Mouse (Mus musculus): ENCODE results near the gene Uckl1.

The Uckl1 gene

DNA sequence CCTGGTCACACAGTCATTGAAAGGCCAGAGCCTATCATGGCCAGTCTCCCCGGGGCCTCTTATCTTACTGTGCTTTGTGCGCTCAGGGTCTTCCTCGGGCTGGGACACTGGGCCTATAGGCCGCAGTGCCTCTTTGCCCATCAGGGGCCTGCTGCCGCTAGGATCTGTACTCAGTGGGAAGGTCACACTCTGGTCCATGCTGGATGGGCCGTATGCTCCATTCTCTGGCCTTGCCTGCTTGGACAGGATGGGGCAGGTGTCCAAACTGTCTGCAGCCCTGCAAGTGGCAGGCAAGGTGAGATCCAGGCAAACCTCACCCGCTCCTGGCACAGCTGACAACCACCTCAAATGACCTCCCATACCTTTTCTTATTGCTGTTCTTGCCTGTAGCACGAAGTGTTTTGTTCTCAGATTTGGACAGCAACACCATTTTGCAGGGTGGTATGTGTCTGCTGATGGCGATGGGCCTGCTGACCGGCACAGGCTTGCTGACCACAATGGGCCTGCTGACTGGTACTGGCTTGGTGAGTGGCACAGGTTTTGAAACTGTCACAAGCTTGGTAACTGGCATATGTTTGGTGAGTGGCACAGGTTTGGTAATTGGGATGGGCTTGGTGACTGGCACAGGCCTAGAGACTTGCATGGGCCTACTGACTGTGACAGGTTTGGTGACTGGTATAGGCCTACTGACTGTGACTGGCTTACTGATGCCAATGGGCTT is 4.5 kb upstream of the Uckl1 start:
- no peak for DNase-seq

DNA sequence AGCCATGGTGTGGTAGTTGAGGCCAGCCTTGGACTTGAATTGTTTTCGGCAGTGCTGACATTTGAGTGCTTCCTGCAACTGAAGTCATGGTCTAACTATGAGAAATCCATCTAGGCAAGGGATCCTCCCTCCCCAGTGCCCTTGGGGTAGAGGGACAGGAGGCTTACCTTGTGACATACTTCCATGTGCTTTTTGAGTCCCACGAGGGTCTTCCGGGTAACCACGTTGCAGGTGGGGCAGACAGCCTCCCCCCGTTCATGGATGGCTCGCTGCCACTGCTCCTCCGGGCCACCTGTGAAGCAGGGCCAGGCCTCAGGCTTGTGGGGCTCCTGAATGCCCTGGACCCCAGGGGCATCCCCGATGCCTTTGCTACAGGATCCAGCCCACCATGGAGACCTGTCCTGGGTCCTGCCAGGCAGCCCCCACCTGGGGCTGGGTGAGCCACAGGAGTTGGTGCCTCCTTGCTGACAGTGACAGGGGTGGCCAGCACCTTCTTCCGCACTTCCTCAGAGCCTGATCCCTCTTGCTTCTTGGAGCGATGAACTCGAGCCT is 3.6 kb upstream of the Uckl1 start:
- no peak for DNase-seq

DNA sequence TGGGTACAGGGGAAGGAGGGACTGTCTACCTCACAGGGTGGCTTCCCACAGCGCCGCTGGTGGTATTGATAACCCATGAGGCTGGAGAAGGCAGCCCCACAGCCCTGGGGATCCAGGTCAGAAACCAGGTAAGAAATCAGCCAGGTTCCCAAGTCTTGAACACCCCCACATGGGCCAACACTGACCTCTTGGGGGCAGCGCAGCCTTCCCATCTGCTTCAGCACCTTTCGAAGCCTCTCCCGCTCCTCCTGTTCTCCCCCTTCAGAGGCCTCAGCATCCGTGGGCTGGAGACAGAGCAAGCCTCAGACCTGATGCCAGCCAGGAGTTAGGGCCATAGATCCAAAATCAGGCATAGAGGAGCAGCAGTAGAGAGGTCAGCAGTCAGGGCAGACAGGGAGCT is 3.1 kb upstream of the Uckl1 start:
- no peak for DNase-seq

DNA sequence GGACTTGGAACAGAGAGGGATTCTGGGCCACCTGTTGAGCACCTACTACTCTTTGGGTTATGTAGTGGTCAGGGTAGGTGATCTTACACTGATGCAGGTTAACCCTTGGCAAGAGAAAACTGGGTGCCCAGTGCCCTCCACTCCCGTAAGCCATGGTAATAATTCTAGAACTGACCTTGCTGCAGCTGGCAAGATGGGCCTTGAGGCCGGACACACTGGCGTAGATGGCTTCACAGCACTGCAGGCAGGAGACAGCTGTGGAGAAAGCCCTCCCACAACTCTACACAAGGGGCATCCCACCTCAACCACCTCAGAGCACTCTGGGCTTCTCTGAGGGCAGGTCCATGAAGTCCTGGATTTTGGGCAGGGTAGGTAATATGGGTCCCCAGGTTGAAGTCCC is 1.4 kb upstream of the Uckl1 start:
- no peak for DNase-seq

DNA sequence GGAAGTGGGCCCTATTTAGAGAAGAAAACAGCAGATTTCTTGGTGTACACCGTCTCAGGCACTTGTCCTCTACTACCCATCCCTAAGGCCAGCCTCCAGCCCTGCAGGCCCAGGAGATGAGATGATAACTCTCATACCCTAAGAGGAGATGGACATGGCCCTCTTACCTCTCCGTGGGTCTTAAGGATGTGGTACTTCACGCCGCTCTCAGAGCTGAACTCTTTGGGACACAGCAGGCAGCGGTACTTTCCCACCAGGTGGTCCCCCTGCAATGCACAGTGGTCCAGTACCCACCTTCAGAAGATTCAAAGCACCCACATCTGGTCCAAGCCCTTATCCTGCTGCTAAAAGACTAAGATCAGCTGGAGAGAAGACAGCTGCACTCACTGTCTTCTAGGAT is 814 bp upstream of the Uckl1 start:
- DNase-seq: no peak

DNA sequence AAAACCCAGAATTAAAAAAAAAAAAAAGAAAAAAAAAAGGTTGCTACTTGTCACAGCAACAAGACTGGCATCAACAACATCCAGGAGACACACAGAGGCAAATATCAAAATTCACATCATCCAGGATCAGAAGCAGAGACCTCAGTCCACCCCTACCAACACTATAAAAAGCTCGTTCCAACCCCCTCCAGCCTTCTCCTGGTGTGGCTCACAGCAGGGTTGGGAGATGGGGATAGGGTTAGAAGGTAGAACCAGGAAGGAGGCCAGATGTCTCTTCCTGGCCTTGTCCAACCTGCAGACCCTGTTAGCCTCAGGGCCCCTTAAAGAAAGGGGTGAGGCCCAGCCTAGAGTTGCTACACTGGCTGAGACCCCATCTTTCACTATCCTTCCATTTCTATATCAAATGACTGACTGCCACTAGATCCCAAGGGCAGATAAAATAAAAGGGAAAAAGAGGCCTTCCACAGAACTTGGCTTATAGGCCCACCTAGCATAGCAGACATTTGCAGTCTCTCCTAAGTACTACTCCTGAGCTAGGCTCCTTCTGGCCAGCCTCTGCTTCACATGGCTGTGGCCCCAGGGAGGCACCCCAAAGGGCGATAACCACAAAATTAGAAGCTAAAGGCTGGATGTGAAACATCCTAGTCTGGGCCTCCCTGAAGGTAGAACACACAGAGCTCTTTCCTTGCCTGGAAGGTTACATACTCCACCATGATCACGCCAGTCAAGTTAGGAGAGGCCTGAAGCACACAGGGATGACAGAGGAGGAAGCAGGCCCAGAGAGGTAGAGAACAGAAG is 1.0 kb downstream of the Uckl1 start:
- no peak for DNase-seq

DNA sequence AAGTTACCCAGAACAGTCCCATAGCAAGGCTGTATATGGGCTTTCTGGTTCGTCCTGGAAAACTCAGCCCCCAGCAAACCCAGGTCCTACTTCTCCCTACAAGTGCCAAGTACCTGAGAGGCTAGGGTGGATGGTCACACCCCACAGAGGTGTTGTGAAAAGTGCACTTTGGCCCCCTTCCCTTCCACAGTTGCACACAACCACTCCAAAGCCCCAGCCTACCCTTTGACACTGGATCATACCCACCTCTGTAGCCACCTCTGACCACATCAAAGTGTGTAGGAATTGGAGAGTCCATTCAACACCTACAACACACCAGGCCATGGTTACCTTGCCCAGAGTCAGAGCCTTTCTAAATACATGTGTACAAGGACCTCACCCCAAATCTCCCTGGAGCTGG is 1.8 kb downstream of the Uckl1 start:
- no peak for DNase-seq

DNA sequence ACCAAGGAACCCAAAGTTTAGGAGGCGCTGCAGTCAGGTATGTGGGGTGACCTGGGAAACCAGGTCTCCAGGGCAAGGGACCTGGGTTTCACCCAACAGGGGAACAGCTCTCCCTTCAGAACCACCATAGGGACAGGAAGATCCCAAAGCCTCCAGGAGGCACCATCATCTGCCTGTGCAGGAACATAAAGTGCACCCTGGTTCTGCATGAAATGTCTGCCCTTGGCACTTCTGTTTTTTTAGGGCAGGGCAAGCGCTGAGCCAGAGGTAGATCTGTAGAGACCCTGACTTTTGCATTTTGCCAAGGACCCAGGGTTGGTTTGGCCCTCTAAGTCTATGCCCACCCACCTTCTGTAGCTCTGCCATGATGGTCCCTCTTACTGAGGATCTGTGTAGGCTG is 2.3 kb downstream of the Uckl1 start:
- DNase-seq: no peak

DNA sequence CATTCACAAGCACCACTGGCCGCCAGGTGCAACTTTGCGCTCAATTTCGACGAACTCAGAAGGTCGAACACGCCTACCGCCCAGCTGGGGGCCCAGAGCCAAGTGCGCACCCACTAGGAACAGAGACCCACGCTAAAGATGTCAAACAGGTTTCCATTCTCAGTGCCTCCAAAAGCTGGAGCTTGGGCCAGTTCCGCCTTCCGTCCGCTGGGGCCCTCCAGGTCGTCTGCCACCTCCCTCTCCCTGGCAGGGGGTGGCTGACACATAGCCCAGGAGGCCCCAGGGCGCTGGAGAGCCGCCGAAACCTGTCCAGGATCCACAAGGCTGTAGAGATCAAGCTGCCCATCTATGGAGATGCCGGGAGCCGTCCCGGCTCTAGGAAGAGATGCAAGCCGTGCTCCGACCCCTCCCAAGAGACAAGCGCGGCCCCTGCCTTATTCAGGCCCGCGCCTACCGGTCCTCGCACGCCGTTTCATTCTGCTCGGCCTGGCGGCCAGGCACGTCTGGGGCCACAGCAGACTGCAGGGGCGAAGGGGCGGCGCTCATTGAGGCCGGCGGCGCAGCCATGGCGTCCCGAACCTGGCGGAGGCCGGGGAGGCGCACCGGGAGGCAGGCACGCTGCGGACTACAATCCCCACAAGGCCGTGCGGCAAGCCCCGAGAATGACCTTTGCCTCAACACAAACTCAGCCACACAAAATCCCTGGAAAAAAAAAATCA is 3.1 kb downstream of the Uckl1 start:
- peak; percentile 88 for DNase-seq

DNA sequence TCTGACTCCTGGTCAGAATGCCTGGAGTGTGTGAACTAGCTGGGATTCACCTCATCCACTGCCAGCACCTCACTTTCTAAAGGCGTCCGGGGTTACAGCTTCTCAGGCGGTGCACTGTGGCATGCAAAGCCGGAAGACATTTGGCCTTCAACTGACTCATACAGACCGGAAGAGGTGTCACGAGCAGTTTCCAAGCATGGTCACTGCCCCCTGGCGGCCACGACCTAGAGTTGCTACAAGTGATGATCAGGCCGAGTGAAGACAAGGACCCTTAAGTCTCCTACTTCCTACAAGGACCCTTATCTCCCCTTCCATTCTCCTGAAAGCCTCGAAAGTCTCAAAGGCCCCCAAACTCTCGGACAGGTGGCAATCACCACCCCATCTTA is 3.7 kb downstream of the Uckl1 start:
- peak; percentile 90 for DNase-seq

DNA sequence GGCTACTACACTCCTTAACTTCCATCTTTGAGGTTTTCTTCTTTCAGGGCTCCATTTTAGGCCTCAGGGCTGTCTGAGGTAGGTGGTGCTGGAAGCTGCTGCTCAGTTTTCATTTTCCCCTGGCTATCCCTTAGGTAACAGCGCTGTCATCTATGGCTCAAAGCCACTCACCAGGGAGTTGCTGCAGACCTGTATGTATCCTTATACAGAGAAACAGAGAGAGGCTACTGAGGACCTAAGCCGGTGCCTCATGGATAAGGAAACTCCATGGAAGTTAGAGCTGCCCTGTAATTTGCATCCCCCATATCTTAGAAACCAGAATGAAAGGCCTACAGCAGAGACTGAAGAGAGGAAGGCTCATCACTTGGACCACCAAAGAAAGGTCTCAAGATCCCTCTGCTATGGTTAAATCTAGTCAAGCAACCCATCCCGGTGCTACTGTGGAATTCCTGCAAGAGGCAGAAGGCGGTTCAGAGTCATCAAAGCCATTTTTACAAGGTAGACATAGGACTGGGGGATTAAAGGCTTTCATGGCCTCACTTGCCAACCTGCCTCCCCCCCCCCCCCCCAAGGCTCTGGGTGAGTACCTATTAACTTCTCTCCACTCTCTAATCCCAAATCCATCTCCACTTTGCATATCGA is 4.4 kb downstream of the Uckl1 start:
- no peak for DNase-seq

DNA sequence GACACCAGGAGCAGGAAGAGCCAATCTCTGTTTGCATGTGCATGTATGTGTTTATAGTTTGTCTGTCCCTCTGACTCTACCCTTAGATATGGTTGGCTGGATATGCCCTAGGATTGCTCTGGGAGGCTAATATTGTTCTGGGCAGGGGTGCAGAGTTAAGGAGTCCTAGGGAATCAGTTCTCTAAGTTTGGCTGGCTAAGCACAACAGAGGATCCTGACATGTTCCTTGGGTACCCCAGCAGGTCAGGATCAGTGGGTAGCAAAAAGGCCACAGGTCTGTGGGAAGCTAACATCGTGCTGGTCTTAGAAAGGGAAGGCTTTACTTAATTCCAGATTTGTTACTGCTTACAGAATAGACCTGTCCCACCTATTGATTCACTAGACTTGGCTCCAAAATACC is 5.0 kb downstream of the Uckl1 start:
- no peak for DNase-seq

DNA sequence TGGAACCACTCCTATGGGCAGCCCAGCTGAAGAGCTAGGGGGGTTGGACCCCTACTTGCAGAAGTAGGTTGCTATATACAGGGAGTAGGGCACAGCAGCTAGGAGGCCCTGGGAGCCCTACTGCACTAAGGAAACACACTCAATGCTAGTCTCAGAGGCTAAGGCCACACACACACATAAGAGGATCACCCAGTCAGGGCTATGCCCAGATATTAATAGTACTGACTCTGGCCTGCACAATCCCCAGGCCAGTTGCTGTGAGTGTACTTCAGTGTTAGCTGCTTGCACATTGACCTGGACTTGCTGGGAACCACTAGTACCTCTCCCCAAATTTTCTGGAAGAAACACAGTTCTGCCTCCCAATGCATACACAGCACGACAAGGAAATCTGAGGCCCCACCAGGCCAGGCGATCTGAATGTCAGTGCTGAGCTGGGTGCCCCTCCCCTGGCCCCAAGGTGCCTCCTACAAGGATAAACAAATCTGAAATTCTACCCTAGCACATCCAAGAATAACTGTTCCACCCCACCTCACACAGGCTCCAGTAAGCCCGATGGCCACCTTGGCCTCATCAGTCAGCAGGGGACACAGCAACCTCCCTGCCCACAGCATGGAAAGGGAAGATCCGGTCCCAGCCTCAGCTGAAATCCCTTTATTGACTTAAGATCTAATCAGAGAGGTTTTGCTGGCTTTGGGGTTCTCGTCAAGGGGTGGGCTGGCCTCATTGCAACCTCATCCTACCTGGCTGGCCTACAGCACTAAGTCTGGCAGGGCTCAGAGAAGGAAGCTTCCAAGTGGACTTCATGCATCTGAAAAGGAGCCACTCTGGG is 5.7 kb downstream of the Uckl1 start:
- no peak for DNase-seq

DNA sequence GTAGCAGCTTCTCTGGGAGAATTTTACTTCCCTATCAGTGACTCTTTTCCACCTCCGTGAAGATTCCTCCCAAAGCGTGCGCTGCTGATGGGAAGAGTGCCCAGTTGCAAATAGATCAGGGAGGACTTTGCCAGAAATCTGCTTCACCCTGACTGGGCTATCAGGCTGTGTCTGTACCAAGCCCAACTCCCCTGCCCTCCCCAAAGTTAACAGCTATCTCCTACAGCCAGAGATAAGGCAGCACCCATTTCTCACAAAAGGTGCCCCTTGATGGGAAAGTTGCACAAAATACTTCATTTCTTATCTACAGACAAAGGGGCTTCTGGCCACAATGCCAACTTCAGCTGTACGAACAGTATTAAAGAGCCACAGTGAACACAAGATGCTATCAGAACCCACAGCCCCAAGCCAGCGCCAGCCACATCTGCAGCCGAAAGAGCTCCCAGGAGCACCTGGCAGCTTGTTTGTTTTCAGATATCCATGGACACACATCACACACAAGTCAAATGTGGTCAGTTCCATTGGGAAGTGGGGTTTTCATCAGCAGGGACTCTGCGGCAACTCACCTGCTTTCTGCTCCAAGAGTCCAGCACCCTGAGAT is 6.6 kb downstream of the Uckl1 start:
- no peak for DNase-seq

DNA sequence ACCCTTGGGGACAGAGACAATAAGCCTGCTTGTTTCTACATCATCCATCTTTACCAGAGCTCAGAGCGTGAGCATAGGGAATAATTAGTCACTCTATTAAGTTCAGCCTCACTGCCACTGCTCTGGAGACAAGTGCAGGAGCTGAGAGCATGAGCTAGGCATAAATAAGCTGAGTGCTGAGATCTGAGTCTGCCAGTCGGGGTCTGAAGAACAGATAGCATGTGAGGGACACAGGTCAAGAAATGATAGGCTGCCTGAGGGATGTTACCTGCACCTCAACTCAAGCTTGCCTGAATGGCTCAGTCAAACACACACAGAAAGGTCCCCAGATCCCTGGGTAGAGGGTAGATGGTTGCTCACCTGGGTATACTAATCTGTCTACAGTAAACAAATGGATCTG is 7.6 kb downstream of the Uckl1 start:
- no peak for DNase-seq

DNA sequence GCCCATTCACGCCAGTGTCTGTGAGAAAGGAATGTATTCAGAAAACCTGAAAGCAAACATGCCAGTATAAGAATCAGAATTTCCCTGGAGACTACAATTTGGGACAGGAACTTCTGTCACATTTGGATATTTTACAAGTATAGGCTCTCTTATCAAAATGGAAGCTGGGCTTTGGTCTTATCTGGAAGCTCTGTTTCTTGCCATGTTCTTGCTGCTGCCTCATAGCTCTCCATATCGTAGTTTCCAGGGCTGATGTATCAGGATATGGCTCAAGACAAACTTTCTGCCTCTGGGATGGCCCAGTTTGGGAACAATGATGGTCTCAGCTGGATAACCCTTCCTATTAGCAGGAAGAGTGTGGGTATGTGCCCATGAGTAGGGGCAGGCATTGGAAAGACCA is 8.1 kb downstream of the Uckl1 start:
- no peak for DNase-seq

DNA sequence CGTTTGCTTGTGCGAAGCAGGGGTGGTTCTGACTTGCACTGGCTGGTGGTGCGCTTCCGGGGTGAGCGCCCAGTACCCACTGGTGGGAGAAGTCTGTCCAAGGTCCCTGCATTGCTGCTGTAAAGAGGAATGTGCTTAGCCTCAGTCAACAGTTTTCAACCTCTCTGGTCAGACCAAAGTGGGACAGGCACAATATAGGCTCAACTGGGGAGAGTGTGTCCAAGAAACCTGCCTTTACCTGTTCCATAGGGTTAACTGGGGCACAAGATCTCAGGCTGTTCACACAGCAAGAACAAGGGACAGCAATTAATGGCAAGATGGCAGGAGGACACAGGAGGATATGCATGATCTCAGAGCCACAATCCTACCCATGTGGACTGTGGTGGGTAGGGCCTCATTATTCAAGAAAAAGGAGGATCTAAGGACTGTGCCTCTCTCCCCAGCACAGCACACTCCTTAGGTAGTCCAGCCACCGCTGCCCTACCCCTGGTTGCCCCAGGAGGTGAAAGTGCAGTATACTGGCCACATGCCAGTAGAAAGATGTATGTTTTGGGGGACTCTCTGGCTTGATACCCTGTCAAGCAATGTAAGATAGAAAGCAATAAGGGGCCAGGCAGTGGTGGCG is 9.7 kb downstream of the Uckl1 start:
- no peak for DNase-seq

DNA sequence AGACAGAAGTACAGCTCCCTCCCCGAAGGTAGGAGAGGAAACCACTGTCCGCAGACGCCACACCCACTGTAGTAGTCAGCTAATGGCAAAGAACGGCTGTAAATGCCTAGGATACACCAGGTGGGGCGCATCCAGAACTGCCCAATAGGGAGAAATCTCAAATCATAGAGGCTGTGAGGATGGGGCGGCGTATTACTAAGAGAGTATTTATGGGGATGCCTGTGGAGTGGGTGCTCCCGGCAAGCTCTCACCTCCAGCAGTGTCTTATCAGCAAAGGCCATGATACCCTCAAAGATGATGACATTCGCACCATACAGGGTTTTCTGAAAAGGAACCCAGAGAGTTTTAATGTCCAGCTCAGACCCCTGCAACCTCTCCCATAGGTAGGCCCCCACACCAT is 10.7 kb downstream of the Uckl1 start:
- no peak for DNase-seq

DNA sequence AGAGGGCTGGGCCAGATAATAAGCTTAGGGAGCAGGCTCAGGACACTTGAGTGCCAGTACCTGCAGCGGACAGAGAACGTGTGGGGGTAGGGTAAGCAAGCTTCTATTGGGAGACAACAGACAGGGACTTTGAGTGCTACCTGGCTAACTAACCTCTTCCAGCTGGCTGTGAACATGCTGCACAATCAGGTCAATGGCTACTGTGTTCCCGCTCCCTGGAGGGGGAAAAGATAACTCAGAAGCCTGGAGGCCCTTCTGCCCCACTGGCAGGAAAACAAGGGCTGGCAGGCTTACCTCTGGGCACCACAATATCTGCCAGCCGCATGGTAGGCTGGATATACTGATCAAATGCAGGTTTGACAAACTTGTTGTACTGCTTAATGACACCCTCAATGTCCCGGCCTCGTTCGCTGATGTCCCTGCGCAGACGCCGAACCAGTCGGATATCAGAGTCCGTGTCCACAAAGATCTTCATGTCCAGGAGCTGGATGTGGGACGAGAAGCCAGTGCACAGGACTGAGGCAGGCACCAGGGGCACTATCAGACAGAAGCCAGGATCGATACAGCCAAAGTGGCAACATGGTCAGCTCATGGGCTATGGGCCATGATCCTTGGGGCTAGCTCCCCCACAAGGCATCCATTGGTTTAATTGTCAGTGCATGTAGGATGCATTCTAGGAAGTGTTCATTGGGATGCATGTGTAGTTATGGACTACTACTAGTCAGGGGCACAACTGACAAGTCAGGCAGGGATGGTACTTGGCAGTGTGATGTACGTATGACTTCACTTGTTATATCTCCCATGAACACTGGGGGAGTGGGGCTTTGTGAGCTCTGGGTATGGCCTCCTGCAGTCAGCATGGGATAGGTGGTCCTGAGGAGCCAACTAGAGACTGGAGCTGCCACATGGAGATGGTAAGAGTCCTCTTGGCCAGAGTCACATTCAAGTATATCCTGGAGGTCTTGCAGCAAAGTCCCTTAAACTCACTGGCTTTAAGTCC is 11.5 kb downstream of the Uckl1 start:
- DNase-seq: no peak
